25 mouse cellular contexts compared by ENCODE assay signal in the genomic region with DNA sequence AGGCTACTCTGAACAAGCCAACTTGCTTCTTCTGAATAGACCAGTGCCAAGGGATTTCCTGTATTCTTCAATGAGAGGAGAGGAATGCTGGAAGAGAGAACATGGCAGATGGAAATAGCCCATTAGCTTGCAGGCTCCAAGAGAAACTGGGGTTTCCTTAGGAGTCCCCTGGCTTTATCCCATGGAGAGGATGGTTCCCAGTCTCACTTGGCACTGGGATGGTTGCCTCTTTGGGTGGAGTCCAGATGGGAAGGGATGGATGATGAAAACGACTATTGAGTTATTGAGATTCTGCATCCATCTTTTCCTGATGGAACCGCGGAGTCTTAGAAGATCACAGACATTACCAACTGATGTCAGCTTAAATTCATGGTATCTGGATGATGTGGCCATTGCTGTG. TPM values are rescaled to one million over a fixed set of nuclear protein-coding genes. Genes with fewer than 3 reads are reported as not detected.
DNase-seq lines count a peak whose midpoint lies in the region; ATAC-seq lines count a peak whose summit lies in the region.
"Had no signal": no experiment of that assay in that cellular context is flagged by ENCODE, and none has a peak within 500 bp of the region (broad histone marks: within the 10 kb centered on the region; RNA-seq: fewer than 3 reads in every experiment).

No protein-coding gene starts in this region.

- no peak overlapping the region for H3K27ac ChIP-seq in forebrain, embryonic 16.5 days (ENCODE audit: low read length)
- H3K27ac ChIP-seq in forebrain, embryonic 10.5 days: no peak overlapping the region
- H3K27ac ChIP-seq: embryonic facial prominence, embryonic 13.5 days; embryonic facial prominence, embryonic 15.5 days; forebrain, embryonic 12.5 days; gastrocnemius, adult 2 months had no signal

- peak; percentile 55 to 57 for DNase-seq in cerebellum, postnatal 14 days
- DNase-seq in cerebellum, postnatal 25 days: no peak
- DNase-seq in forebrain, embryonic 10.5 days (ENCODE audit: extremely low spot score, low spot score): no peak
- peak; percentile 11 for DNase-seq in right cerebral cortex, postnatal 4 days
- DNase-seq in right cerebral cortex, postnatal 10 days (ENCODE audit: low spot score in 2 of 2): no peak
- no peak for DNase-seq in B cell, adult 2 months
- DNase-seq: adrenal gland, adult 8-10 months; adrenal gland, postnatal 14 days; adrenal gland, postnatal 36 days; cerebellum, adult 11 months; cerebellum, adult 2 months; cerebellum, adult 9-10 months; cerebellum, postnatal 36 days; embryo, embryonic 11 days; gastrocnemius, adult 2 months had no signal

- H3K4me2 ChIP-seq in forebrain, embryonic 16.5 days (ENCODE audit: low read length): no peak overlapping the region
- H3K4me2 ChIP-seq: embryonic facial prominence, embryonic 13.5 days; embryonic facial prominence, embryonic 15.5 days; forebrain, embryonic 12.5 days had no signal

- no peak overlapping the region for H3K4me3 ChIP-seq in forebrain, embryonic 16.5 days (replicated peaks; ENCODE audit: low read length)
- H3K4me3 ChIP-seq in forebrain, embryonic 10.5 days: no peak overlapping the region
- H3K4me3 ChIP-seq: embryonic facial prominence, embryonic 13.5 days; embryonic facial prominence, embryonic 15.5 days; erythroblast, embryonic 14.5 days; forebrain, embryonic 12.5 days; gastrocnemius, adult 2 months had no signal

- H3K9me3 ChIP-seq in forebrain, embryonic 16.5 days (ENCODE audit: control insufficient read depth, low read length): no peaks in the 10 kb centered on the region
- no peaks in the 10 kb centered on the region for H3K9me3 ChIP-seq in forebrain, embryonic 10.5 days
- H3K9me3 ChIP-seq: embryonic facial prominence, embryonic 13.5 days; embryonic facial prominence, embryonic 15.5 days; forebrain, embryonic 12.5 days; G1E had no signal

- no peak overlapping the region for H3K9ac ChIP-seq in forebrain, embryonic 16.5 days (replicated peaks; ENCODE audit: low read depth, low read length)
- H3K9ac ChIP-seq: embryonic facial prominence, embryonic 13.5 days; embryonic facial prominence, embryonic 15.5 days; forebrain, embryonic 12.5 days had no signal

- ATAC-seq in forebrain, embryonic 16.5 days: peak; percentile 40; the same call in 1 of the 2 replicates
- ATAC-seq: activated CD4-positive, CD25-positive, alpha-beta regulatory T cell, adult 4 months; CD4-positive, CD25-positive, alpha-beta regulatory T cell, adult 4 months; Patski had no signal

- H3K4me1 ChIP-seq in forebrain, embryonic 16.5 days (replicated peaks; ENCODE audit: control insufficient read depth, insufficient read depth, low read length): no peaks in the 10 kb centered on the region
- H3K4me1 ChIP-seq in forebrain, embryonic 10.5 days: no peaks in the 10 kb centered on the region
- H3K4me1 ChIP-seq: embryonic facial prominence, embryonic 13.5 days; embryonic facial prominence, embryonic 15.5 days; forebrain, embryonic 12.5 days had no signal

- no peaks in the 10 kb centered on the region for H3K36me3 ChIP-seq in forebrain, embryonic 16.5 days (ENCODE audit: control insufficient read depth, insufficient read depth)
- H3K36me3 ChIP-seq in forebrain, embryonic 10.5 days (replicated peaks): no peaks in the 10 kb centered on the region
- H3K36me3 ChIP-seq: embryonic facial prominence, embryonic 13.5 days; embryonic facial prominence, embryonic 15.5 days; forebrain, embryonic 12.5 days; G1E had no signal

- H3K27me3 ChIP-seq in forebrain, embryonic 16.5 days (replicated peaks; ENCODE audit: control insufficient read depth, insufficient read depth, low read length): no peaks in the 10 kb centered on the region
- no peaks in the 10 kb centered on the region for H3K27me3 ChIP-seq in forebrain, embryonic 10.5 days (ENCODE audit: poor library complexity, severe bottlenecking)
- H3K27me3 ChIP-seq: CH12.LX; embryonic facial prominence, embryonic 13.5 days; embryonic facial prominence, embryonic 15.5 days; forebrain, embryonic 12.5 days; Patski had no signal

- 78% methylated on average over 3 of the region's 3 CpGs for WGBS in forebrain, embryonic 16.5 days
- 93% methylated on average over 3 of the region's 3 CpGs for WGBS in forebrain, embryonic 10.5 days

RNA-seq across cellular contexts. Expression of a gene that starts 13.9 kb away (rescaled TPM):
- polyA plus RNA-seq in forebrain, embryonic 16.5 days (2015; fragmentation: Nextera tagmentation; extraction: Ambion mirVana): 66.7 and 88.6 TPM in 2 replicates
- polyA plus RNA-seq in forebrain, embryonic 10.5 days (2016; fragmentation: Nextera tagmentation; extraction: Ambion mirVana): 1.1 and 1.4 TPM in 2 replicates
- polyA plus RNA-seq: CD4-positive, CD25-positive, alpha-beta regulatory T cell, adult 4 months; G1E; Patski had no signal

Comparison
In these comparisons a context has a peak if more than half of its experiments do, and no peak if none do; other contexts are left out.
1. DNase-seq: peak in cerebellum, postnatal 14 days (2 of 2) and right cerebral cortex, postnatal 4 days (single experiment); none in cerebellum, postnatal 25 days (0 of 2), forebrain, embryonic 10.5 days (single experiment), right cerebral cortex, postnatal 10 days (0 of 2) and B cell, adult 2 months (0 of 2).
2. RNA of a gene that starts 13.9 kb away (polyA plus RNA-seq): 66.7 to 88.6 TPM in forebrain, embryonic 16.5 days; 1.1 to 1.4 TPM in forebrain, embryonic 10.5 days; every median in the first group is over 10 times any median in the second.